Mouse (Mus musculus) CH12.LX (cell line): ENCODE measurements around the gene Fes.

Experiments
- BHLHE40 ChIP-seq: IDR thresholded peaks from 2 replicates; pipeline ENCODE4 v1.6.1; 2011; ENCODE audit warnings: mild to moderate bottlenecking, low read depth, low read length, improper control_type of control experiment
- CHD2 ChIP-seq: IDR thresholded peaks from 2 replicates; pipeline ENCODE4 v1.6.1; 2011; ENCODE audit warnings: low read length, improper control_type of control experiment
- CTCF ChIP-seq, 2 experiments: IDR thresholded peaks in 1 of 2; conservative IDR thresholded peaks in 1 of 2; 2 replicates each; pipeline ENCODE4 v1.5.1; 2011 to 2012; ENCODE audit warnings: low read depth in 2 of 2, low read length in 2 of 2, improper control_type of control experiment in 1 of 2, inconsistent platforms in 1 of 2, mild to moderate bottlenecking in 1 of 2, moderate library complexity in 1 of 2
- EP300 ChIP-seq: IDR thresholded peaks from 2 replicates; pipeline ENCODE4 v1.6.1; 2011; ENCODE audit warnings: low read length, improper control_type of control experiment
- ETS1 ChIP-seq: conservative IDR thresholded peaks from 2 replicates; pipeline ENCODE4 v1.6.1; 2012; ENCODE audit warnings: low read depth, mild to moderate bottlenecking, inconsistent platforms, low read length, improper control_type of control experiment, moderate library complexity
- GABPA ChIP-seq: IDR thresholded peaks from 2 replicates; pipeline ENCODE4 v1.6.1; 2012; ENCODE audit warnings: low read depth, low read length, improper control_type of control experiment, inconsistent platforms; ENCODE audit not compliant: insufficient replicate concordance
- MAFK ChIP-seq: IDR thresholded peaks from 2 replicates; pipeline ENCODE4 v1.6.1; 2011; ENCODE audit warnings: low read length, improper control_type of control experiment; ENCODE audit not compliant: insufficient replicate concordance
- MEF2A ChIP-seq: IDR thresholded peaks from 2 replicates; pipeline ENCODE4 v1.6.1; 2014; ENCODE audit warnings: low read depth, mild to moderate bottlenecking, inconsistent platforms, low read length, improper control_type of control experiment, borderline replicate concordance
- NELFE ChIP-seq: IDR thresholded peaks from 2 replicates; pipeline ENCODE4 v1.6.1; 2011; ENCODE audit warnings: low read depth, low read length, improper control_type of control experiment
- POLR2A ChIP-seq: IDR thresholded peaks from 2 replicates; pipeline ENCODE4 v1.6.1; 2011; ENCODE audit warnings: low read depth, mild to moderate bottlenecking, improper control_type of control experiment, low read length
- ZC3H11A ChIP-seq: IDR thresholded peaks from 2 replicates; pipeline ENCODE4 v1.6.1; 2012; ENCODE audit warnings: low read depth, mild to moderate bottlenecking, inconsistent platforms, low read length, improper control_type of control experiment

DNA sequence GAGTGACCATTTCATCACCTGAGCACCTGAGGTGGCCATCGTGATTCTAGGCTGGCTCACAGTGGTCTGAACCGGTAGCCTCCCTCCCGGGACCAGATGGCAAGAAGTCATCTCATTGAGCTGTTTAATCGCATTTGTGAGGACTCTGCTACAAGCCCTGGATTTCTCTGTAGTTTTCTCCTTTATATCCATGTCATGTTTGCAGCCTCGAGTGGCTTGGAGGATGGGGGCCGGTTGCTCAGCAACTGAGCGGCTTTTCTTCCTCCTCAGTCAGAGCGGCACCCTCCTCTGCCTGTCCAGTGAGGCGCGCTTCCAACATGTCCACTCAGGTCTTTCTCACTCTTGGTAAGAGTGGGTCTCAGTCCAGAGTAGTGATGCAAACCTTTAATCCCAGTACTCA, 11.6 kb downstream of the Fes start:
- TF ChIP-seq MEF2A (no peak), CTCF (conservative IDR thresholded peaks at IDR 0.05 in 1 of 2, IDR thresholded peaks at IDR 0.05 in 1 of 2; ENCODE audit: low read depth in 2 of 2, low read length in 2 of 2) (no peak), MAFK (no peak), ZC3H11A (no peak), BHLHE40 (no peak), EP300 (no peak), POLR2A (no peak; the same call in 1 of the 2 replicates), NELFE (no peak), GABPA (no peak), CHD2 (no peak), ETS1 (no peak)
